Mouse (Mus musculus) liver, postnatal 0 days (tissue): ENCODE data around the gene Rhobtb3.

Experiments used
- CTCF ChIP-seq: sonication (generic); IDR thresholded peaks from 2 replicates; pipeline ENCODE4 v1.5.1; 2016; ENCODE audit warnings: antibody characterized with exemption, low read depth
- EP300 ChIP-seq: IDR thresholded peaks from 2 replicates; pipeline ENCODE4 v1.6.1; 2016; ENCODE audit warnings: antibody characterized with exemption, low read depth, mild to moderate bottlenecking

DNA sequence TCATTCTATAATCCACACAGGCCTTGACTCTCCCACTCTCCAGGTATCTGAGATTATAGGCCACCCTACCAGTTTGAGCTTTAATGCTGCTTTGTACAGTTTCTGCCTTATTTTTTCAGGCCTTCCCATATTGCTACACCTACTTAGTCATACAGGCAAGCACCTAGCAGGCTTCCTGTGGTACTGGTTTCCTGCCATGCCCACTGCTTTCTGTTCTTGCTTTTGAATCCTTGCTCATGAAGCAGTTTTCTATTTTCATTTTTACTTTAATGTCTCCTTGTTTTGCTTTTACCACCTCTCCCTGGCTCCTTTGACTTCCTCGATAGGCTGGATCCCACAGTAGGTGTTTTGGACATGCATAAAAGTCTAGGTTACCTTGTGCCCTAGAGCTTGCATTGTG lies 118.3 kb downstream of the Rhobtb3 start:
- TF ChIP-seq CTCF (no peak), EP300 (no peak)
